Mouse (Mus musculus) layer of hippocampus, postnatal 25 days (tissue): ENCODE data around the gene Gm5741. TPM values are rescaled to one million over a fixed set of nuclear protein-coding genes. Genes with fewer than 3 reads are reported as not detected.
"Not testable (repeated sequence)": the region's sequence is repeated elsewhere in the genome, so short reads cannot be mapped to it uniquely, and the experiment has no call there.

ENCODE experiments used
- DNase-seq, 2 experiments: peaks; one replicate each; pipeline ENCODE4 v3.0.0; 2022; ENCODE audit warnings: mixed read lengths in 2 of 2, low spot score in 1 of 2; ENCODE audit errors: extremely low spot score in 1 of 2
- total RNA-seq, 2 experiments: library from RNA; stranded (reverse); gene quantifications; 2 replicates each; pipeline ENCODE4 v1.2.3; 2021

Gene Gm5741
- not detected for total RNA-seq

GRCm38 (mm10) chr8:85067982-85068381 lies at the start of gene Gm5741:
Gene Gm5741, minus strand, starts transcription at chr8:85067982.
- no peak for DNase-seq

GRCm38 (mm10) chr8:85116984-85117383 lies 49.2 kb upstream of the Gm5741 start:
- DNase-seq, result no peak

GRCm38 (mm10) chr8:85115501-85115900 lies 47.7 kb upstream of the Gm5741 start:
- no peak for DNase-seq

DNA sequence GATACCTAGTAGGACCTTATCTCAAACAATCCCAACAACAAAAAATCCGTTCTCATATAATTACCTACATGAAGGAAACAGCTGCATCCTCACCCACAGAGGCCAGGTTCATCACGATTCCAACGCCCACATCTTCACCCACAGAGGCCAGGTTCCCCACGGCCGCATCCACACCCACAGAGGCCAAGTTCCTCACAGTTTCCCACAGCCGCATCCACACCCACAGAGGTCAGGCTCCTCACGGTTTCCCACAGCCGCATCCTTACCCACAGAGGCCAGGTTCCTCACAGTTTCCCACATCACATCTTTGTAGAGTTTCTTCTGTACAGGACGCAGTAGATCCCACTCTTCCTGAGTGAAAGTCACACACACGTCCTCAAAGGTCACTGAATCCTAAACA lies 45.5 kb upstream of the Gm5741 start:
- no peak for DNase-seq

DNA sequence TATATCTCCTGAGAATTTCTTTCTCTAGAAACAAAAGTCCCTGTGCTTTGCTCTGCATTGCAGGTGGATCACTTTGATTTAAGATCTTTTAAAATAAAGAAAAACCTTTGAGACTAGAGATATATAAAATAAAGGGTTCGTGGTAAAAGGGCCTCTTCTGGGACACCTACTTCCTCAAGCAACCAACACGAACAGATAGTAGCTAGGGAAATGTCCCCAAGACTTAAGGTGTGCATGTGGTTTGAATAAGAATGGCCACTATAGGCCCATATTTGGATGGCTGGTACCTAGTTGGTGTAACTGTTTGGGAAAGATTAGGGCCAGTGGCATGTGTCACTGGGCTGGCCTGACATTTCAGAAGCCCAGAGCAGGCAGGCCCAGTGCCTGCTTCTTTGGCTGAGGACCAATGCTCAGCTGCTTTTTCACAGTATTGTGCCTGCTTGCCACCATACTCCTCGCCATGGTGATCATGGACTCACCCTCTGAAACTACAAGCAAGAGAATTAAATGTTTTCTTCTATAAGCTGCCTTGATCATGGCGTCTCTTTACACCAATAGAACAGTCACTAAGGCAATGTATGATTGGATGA lies 32.4 kb upstream of the Gm5741 start:
- DNase-seq, result no peak

GRCm38 (mm10) chr8:85096850-85097249 lies 29.1 kb upstream of the Gm5741 start:
- DNase-seq, result no peak

DNA sequence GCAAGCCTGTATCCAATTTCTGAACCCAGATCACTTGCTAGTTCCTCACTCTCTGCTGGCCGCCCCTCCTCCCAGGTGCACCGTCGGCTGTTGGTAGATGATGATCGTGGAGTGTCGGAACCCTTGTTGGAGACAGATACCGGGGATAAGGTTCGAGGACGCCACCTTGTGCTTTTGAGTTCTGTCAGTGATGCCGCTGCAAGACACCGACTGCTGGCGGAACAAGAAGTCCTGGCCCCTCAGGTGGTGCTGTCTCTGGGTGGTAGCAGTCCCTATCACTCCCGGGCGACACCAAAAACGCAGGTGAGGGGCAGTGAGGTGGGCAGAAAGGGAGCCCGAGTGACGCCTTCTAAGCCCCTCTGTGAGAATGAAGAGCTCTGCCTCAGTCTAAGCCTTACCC lies 28.4 kb upstream of the Gm5741 start:
- DNase-seq, result no peak

DNA sequence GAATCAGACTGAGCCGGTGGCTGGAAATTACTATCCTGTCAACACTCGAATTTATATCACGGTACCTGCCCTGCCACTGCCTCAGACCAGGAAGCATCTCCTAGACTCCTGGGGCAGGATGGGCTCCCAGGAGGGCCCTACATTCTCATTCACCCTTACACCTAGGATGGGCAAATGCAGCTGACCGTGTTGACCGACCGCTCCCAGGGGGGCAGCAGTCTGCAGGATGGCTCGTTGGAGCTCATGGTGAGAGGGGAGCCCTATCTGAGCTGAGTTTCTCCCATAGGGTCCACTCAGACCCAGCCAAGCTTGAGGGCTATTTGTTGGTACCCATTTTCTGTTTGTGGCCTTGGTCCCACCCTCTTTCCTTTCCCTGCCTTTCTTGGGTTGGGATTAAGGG lies 27.8 kb upstream of the Gm5741 start:
- DNase-seq, result no peak

DNA sequence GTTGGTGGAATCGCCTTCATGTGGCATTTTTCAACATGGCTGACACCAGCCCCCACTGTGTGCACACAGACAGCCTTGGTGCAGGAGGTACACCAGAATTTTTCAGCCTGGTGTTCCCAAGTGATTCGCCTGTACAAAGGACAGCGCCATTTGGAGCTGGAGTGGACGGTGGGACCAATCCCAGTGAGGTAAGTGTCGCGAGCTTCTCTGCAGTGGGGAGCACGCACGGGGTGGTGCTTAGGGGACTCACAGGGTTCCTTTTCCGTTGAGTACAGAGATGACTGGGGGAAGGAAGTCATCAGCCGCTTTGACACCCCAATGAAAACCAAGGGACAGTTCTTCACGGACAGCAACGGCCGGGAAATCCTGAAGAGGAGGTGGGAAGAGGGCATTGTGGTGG lies 27.3 kb upstream of the Gm5741 start:
- DNase-seq, result no peak

- DNase-seq, result no peak
Observed at GRCm38 (mm10) chr8:85091526-85092090, 23.8 kb upstream of the Gm5741 start.

GRCm38 (mm10) chr8:85090856-85091255 lies 23.1 kb upstream of the Gm5741 start:
- DNase-seq, result no peak

GRCm38 (mm10) chr8:85088771-85089170 lies 21.0 kb upstream of the Gm5741 start:
- no peak for DNase-seq

DNA sequence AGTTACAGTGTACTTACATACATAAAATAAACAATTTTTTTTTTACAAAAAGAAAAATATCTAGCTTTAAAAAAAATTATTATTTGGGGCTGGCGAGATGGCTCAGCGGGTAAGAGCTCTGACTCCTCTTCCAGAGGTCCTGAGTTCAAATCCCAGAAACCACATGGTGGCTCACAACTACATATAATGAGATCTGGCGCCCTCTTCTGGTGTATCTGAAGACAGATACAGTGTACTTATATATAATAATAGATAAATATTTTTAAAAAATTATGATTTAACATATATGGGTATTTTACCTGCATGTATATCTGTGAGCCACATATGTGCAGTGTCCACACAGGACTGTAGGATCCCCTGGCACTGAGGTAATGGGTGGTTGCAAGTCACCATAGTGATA lies 18.5 kb upstream of the Gm5741 start:
- no peak for DNase-seq

- no peak for DNase-seq
Observed at GRCm38 (mm10) chr8:85084633-85085032, 16.9 kb upstream of the Gm5741 start.

DNA sequence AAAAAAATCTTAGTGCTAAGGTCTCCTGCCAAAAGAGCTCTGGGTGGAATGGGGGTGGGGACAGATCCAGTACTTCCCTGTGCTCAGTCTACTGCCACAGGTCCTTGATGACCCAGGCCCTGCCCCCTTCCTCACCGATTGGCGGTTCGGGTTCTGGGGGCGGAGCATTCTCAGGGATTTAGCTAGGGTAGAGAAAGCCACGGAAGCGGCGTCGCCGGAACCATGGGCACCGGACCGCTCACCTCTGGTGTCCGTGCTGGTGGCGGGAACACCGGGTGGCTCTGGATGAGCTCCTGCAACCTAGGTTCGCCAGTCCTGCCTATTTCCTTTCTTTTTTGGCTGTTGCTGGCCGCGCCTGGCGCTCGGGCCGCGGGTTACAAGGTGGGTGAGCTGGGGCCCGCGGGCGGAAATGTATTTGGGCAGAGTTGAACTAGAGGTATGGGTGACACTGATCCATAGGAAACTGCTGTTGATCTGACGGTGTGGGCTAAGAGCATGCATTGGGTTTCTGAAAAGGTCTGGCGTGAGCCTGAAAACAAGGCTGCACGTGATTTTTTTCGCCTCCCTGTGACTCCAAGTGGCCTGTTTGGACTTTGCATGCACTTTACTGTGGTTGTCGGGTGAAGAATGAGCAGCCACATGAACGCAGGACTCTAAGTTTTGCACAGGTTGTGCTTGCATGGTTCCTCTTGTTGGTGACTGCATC lies 15.5 kb upstream of the Gm5741 start, which contains the start of gene Man2b1:
Gene Man2b1 (plus strand): TSS at position 163 of the 706 bp plus-strand sequence.
- DNase-seq, result peak; percentile 67

- DNase-seq, result not testable (repeated sequence)
Observed at GRCm38 (mm10) chr8:85082169-85082568, 14.4 kb upstream of the Gm5741 start.

- no peak for DNase-seq
Observed at GRCm38 (mm10) chr8:85081216-85081555, 13.4 kb upstream of the Gm5741 start, which contains the start of gene Wdr83. Gene Wdr83, minus strand, starts transcription at chr8:85081306.

- peak in 1 of 2 experiments; percentile 47 for DNase-seq
Observed at GRCm38 (mm10) chr8:85080532-85081215, 12.9 kb upstream of the Gm5741 start, which contains the start of gene Wdr83os. Gene Wdr83os, plus strand, starts transcription at chr8:85080740.

GRCm38 (mm10) chr8:85080214-85080531 lies 12.4 kb upstream of the Gm5741 start:
- DNase-seq, result no peak

DNA sequence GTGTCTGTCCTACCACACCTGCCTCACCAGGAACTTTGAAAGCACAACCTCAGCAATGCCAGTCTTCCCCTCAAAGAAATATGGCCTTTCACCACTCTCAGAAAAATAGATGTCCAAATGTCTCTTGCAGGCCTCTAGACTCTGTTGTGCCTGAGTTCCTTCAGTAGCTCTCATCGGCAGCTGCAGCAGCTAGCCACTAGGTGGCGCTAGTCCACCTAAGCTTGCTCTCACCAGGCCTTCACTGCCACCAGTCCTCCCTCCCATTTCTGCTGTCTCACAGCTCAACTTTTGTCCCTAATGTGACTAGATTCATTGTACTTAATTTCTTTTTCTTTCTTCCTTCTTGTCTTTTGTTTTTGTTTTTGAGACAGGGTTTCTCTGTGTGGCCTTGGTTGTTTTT lies 9.2 kb upstream of the Gm5741 start:
- peak; percentile 51 to 73 for DNase-seq

DNA sequence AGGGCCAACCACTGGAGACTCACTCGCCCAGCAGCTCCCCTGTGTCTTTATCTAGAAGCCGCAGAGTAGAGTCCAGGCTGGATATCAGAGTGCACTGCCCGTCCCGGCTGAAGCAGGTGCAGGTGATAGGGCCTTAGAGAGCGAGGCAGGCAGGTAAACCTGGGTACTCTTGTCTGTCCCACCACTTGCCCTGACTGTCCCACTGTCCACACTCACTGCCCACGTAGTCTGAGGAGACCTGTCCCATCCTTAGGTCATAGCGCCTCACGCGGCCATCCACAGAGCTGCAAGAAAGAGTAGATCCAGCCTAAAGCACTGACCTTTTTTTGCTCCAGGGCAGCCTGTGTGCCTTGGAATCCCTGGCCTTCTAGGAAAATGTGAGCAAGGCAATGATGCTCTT lies 8.2 kb upstream of the Gm5741 start:
- DNase-seq, result peak in 1 of 2 experiments; percentile 54
